Mouse (Mus musculus) thymus, adult 2 months (tissue): ENCODE results near the gene Uba3. TPM values are rescaled to one million over a fixed set of nuclear protein-coding genes. Genes with fewer than 3 reads are reported as not detected.

Experiments
- DNase-seq: peaks from one replicate; pipeline ENCODE4 v3.0.0; 2021
- H3K27ac ChIP-seq: fragments of 200-500 bp; 2 replicates; pipeline ENCODE4 v1.5.1; 2012; ENCODE audit warnings: low read length, control low read depth; ENCODE audit not compliant: control insufficient read depth, insufficient read depth
- H3K27me3 ChIP-seq: fragments of 200-500 bp; 2 replicates; pipeline ENCODE4 v1.6.1; 2012; ENCODE audit warnings: mild to moderate bottlenecking, low read length, moderate library complexity, mixed read lengths; ENCODE audit not compliant: control insufficient read depth, insufficient read depth
- H3K36me3 ChIP-seq: fragments of 200-500 bp; 2 replicates; pipeline ENCODE4 v1.6.1; 2012; ENCODE audit warnings: mild to moderate bottlenecking, low read length, moderate library complexity; ENCODE audit not compliant: control insufficient read depth, insufficient read depth
- H3K4me1 ChIP-seq: fragments of 200-500 bp; replicated peaks from 2 replicates; pipeline ENCODE4 v1.6.1; 2012; ENCODE audit warnings: low read length; ENCODE audit not compliant: control insufficient read depth, insufficient read depth
- H3K4me3 ChIP-seq: fragments of 200-500 bp; 2 replicates; pipeline ENCODE4 v1.5.1; 2012; ENCODE audit warnings: mild to moderate bottlenecking, low read length, control low read depth, moderate library complexity; ENCODE audit not compliant: control insufficient read depth, insufficient read depth
- CTCF ChIP-seq: fragments of 200-500 bp; IDR thresholded peaks from 2 replicates; pipeline ENCODE4 v1.5.1; 2012; ENCODE audit warnings: mild to moderate bottlenecking, control low read depth, low read length, moderate library complexity, borderline replicate concordance; ENCODE audit not compliant: control insufficient read depth, poor library complexity, insufficient read depth; ENCODE audit errors: extremely low read depth
- POLR2A ChIP-seq: fragments of 200-500 bp; IDR thresholded peaks from 2 replicates; pipeline ENCODE4 v1.6.1; 2012; ENCODE audit warnings: mild to moderate bottlenecking, low read length, control low read depth, moderate library complexity; ENCODE audit not compliant: control insufficient read depth, poor library complexity, insufficient read depth; ENCODE audit errors: extremely low read depth
- WGBS: fragments of 180-500 bp; shearing (Covaris S2); methylation state at CpG from one replicate; pipeline ENCODE4 v1.1.7; 2018; 5-methylcytosine and 5-hydroxymethylcytosine counted together
- polyA plus RNA-seq: library from polyadenylated mRNA; depleted of rRNA; stranded (reverse); fragments of >200 nt; gene quantifications from 2 replicates; pipeline ENCODE4 v1.2.3, GENCODE M21; 2012

The Uba3 gene
- polyA plus RNA-seq, 1 experiment: 18.3 TPM

DNA sequence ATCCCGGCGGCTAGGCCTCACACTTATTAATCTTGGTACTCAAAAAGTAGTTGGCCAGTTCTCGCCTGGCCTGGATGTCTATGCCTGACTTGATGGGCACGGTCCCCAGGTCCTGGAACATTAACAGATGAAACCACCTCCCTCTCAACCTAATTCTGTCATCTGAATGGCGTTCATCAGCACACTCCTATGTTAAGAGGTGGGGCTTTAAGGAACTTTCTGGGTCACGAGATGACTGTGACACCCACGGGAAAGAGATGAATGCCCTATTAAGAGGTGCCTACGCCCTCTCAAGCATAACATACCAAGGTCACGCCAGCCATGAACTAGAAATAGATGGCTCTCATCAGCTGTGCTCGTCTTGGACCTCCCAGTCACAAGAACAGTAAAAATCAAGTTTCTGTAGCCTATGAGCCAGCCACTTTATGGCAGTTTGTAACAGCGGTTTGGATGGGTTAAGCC is 26.0 kb downstream of the Uba3 start:
- no peaks in the 10 kb centered on the region for H3K27me3 ChIP-seq

DNA sequence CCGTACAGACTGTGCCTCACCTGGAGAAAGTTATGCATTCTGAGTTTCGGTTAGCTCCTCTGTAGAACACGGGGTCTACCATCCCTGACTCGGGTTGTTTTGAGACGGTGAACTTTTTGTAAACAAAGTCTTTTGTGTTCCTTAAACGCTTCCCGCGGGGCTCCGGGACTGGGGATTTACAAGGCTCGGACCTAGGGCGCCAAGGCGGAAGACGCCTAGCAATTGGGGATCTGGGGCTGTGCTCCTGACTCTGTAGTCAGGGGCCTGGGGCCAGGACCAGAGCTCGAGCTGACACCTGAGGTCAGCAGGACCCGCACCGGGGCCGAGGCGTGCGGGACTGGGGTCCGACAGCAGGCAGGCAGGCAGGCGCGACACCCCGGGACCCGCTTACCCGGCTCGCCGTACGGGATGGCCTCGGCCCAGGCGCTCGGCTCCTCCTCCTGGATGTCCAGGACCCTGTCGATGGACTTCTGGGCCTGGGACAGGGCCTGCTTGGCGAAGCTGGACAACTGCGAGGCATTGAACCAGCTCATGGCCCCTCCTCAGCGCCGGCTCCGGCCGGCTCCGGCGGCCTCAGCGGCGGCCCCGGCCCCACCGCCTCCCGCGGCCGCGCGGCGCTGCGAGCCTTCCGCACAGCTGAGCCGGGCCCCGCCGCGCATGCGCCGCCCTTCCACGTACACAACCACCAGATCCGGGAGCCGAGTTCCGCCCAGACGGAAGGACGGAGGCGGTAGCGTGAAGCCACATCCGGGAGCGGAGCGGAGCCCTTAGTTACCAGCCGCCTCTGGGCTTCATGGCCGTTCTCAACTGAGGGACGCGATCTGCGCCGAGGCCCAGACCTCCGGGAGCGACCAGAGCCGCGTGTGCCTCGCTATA is 26.7 kb downstream of the Uba3 start, which contains the start of gene Tmf1:
Gene Tmf1 (minus strand): TSS at position 632 of the 876 bp plus-strand sequence.
- peaks cover 10% of the 10 kb centered on the region; the same call in 1 of the 2 replicates for H3K36me3 ChIP-seq

More for the DNA sequence above, 26.0 kb downstream of the Uba3 start:
- Histone ChIP-seq H3K27ac (peak overlapping the region; percentile 25; the same call in 1 of the 2 replicates), H3K36me3 (peaks cover 13% of the 10 kb centered on the region; the same call in 1 of the 2 replicates), H3K4me3 (peak overlapping the region; percentile 50), H3K4me1 (peaks cover 6% of the 10 kb centered on the region)
- DNase-seq: no peak
- WGBS: 34% methylated on average over 11 of the region's 11 CpGs
- TF ChIP-seq CTCF (no peak), POLR2A (no peak)

DNA sequence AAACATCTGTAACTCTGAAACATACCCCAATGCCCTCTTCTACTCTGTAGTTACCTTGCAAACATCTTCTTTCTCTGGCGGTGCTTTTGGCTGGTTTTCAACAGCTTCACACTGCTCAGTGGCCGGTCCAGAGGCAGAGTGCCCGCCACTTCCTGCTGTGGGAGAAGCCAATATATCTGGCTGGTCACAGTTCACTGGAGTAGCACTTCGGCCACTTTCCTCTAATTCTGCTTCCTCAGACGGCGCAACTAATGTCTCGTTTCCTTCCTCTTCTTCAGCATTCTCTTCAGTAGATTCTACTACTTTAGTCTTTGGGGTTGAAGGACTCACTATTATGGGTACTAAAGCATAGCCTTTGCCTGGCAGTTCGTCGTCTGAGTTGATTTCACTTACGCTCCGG is 29.7 kb downstream of the Uba3 start:
- no peak for DNase-seq

More for the DNA sequence above, 26.7 kb downstream of the Uba3 start, which contains the start of gene Tmf1:
- DNase-seq: peak; percentile 95
- Histone ChIP-seq H3K27me3 (no peaks in the 10 kb centered on the region), H3K27ac (peak within 1 kb of the TSS; percentile 25; the same call in 1 of the 2 replicates), H3K4me1 (peaks cover 6% of the 10 kb centered on the region), H3K4me3 (peak within 1 kb of the TSS; percentile 95)
- WGBS: under 1% methylated on average over 79 of the region's 80 CpGs
- TF ChIP-seq CTCF: no peak
- TF ChIP-seq POLR2A: peak; percentile 95

DNA sequence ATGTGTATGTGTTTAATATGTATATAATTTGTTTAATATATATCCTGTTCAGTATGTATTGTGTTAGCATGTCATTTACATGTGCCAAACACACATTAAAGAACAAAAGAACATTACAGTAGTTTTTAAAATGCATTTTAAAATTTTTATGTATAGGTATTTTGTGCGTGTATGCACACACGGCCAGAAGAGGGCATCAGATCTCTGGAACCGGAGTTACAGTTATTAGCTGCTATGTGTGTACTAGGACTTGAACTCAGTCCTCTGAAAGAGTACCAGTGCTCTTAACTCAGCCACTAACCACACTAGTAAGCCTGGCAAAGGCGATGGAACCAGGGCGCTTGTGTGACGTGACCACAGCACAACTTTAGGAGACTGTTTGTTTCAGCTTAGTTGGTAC is 55.3 kb downstream of the Uba3 start:
- H3K4me1 ChIP-seq: peaks cover 10% of the 10 kb centered on the region
- H3K4me3 ChIP-seq: no peak overlapping the region
- H3K27me3 ChIP-seq: no peaks in the 10 kb centered on the region
- no peak overlapping the region for H3K27ac ChIP-seq
- 81% methylated on average over 6 of the region's 6 CpGs for WGBS
- DNase-seq: no peak
- TF ChIP-seq CTCF (no peak), POLR2A (no peak)
- no peaks in the 10 kb centered on the region for H3K36me3 ChIP-seq

More for the DNA sequence above, 29.7 kb downstream of the Uba3 start:
- WGBS: 70% methylated on average over 11 of the region's 11 CpGs
- H3K36me3 ChIP-seq: peaks cover 32% of the 10 kb centered on the region
- no peak overlapping the region for H3K27ac ChIP-seq
- no peaks in the 10 kb centered on the region for H3K27me3 ChIP-seq
- peaks cover 4% of the 10 kb centered on the region; the same call in 1 of the 2 replicates for H3K4me1 ChIP-seq
- no peak for TF ChIP-seq CTCF
- TF ChIP-seq POLR2A: no peak
- no peak overlapping the region for H3K4me3 ChIP-seq

DNA sequence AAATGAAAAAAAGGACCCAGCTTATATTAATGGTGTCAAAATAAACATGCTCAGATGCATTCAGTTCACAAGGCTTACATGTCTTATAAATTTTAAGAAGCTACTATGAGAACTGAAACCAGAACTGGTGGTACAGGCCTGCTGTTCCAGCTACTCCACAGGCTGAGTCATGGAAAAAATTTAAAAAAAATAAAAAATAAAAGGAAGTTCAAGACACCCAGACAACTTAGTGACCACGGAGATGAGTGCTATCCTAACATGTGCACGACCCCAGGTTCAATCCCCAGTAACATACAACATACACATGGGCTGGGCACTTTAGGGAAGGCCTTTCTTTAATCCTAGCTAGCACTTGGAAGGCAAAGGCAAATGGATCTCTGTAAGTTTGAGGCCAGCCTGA is 55.7 kb downstream of the Uba3 start:
- 78% methylated on average over 2 of the region's 2 CpGs for WGBS
- Histone ChIP-seq H3K4me1 (peaks cover 10% of the 10 kb centered on the region), H3K4me3 (no peak overlapping the region), H3K27me3 (no peaks in the 10 kb centered on the region), H3K36me3 (no peaks in the 10 kb centered on the region), H3K27ac (no peak overlapping the region)
- DNase-seq: no peak
- TF ChIP-seq POLR2A (no peak), CTCF (no peak)

DNA sequence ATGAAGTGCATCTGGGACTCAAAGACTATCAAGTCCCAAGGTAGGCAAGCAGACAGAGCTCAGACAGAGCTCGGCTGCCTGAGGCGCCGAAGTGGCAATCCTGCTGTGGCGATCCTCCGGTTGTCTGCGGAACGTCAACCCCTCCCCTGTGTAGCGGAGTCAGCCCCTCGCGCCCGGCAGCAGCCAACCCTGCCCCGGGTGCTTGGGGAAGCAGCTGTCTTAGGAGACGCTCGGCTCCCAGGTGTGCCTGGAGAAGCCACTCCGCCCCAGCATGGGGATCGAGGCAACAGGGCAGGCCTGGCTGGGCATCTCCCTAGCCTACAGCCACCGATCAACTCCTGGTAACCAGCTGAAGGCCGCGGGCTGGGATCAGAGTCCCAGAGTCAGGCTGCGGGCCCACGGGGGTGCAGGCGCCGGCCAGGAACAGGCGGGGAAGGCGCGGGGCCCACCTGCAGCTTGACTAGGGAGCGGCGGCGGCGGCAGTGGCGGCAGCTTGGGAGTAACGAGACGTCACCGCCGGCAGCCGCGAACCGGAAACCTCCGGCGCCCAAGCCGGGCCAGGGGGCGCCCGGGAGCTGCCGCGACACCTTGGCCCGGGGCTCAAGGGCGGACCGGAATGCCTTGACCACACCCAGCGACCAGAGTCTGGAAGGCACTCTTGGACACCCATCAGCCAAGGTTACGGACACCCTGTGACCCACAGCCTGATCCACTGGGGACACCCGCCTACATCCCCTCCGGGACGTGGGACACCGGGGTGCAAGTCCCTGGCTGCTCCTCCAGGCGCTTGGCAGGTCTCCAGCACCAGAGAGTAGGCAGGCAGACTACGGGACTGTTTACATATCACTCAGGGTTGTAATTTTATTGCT is 56.8 kb downstream of the Uba3 start, which contains the start of gene Eogt:
Gene Eogt (minus strand): TSS at position 800 of the 869 bp plus-strand sequence.
- H3K4me1 ChIP-seq: peaks cover 10% of the 10 kb centered on the region
- peak; percentile 84 for DNase-seq
- H3K27ac ChIP-seq: no peak within 1 kb of the TSS
- no peak for TF ChIP-seq POLR2A
- TF ChIP-seq CTCF: peak; percentile 60; the same call in 1 of the 2 replicates
- H3K36me3 ChIP-seq: no peaks in the 10 kb centered on the region
- no peaks in the 10 kb centered on the region for H3K27me3 ChIP-seq
- under 1% methylated on average over 55 of the region's 56 CpGs for WGBS
- peak within 1 kb of the TSS; percentile 77 for H3K4me3 ChIP-seq
